Mouse (Mus musculus): ENCODE results near the gene Cldn19. TPM values are rescaled to one million over a fixed set of nuclear protein-coding genes. Genes with fewer than 3 reads are reported as not detected.

Gene Cldn19
- polyA plus RNA-seq, 2 experiments, result not detected

DNA sequence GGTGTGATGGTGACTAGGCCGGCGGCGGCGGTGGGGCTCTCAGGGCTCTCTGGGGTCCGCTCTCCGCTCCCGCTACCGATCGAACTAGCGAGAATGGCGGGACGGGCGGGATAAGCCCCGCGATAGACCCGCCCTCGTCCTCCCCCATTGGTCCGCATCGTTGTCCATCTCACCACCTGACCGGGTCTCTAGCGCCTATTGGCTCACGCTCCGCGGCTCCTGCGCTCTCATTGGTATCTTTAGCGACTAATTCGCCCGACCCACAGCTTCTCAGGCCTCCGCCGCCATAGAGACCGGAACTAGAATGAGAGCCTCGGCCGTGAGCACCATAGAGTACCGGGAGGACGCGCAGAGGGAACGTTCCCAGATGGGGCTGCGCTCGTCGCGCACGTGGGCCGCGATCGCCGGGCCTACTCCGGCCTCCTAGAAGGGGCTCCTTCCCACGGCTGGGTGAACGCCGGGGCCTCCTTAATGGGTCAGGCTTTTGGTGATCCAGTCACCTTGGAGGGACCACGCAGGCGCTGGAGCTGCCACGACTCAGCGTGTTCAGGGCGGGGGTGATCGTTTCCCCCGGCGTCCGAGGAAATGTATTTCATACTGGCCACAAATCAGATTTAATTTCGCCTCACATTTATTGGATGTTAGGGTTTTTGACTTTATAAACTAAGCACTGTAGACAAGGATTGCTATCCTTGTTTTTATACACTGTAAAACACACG lies 39.4 kb downstream of the Cldn19 start, which contains the start of gene Ybx1:
Gene Ybx1, minus strand, starts transcription at position 190 of the 719 bp plus-strand sequence.
- Histone ChIP-seq H3K9ac (replicated peaks) (peak within 1 kb of the TSS; percentile 87), H3K36me3 (replicated peaks; ENCODE audit: control insufficient read depth, insufficient read depth, low read depth) (peaks cover 4% of the 10 kb centered on the region), H3K4me1 (replicated peaks; ENCODE audit: control insufficient read depth in 2 of 2, insufficient read depth in 2 of 2, low read length in 1 of 2) (peaks cover 7 to 8% of the 10 kb centered on the region in 2 experiments), H3K4me2 (ENCODE audit: low read depth) (peak within 1 kb of the TSS; percentile 99), H3K27me3 (ENCODE audit: control insufficient read depth, insufficient read depth, low read length) (no peaks in the 10 kb centered on the region), H3K9me3 (ENCODE audit: control insufficient read depth, low read length) (no peaks in the 10 kb centered on the region), H3K4me3 (ENCODE audit: insufficient read depth in 1 of 2, low read depth in 2 of 2, low read length in 2 of 2) (peak within 1 kb of the TSS; percentile 92 to 99), H3K27ac (peak within 1 kb of the TSS; percentile 61)
- no peak for TF ChIP-seq EP300 (IDR thresholded peaks at IDR 0.05; ENCODE audit: low read depth)
- no peak for TF ChIP-seq CTCF (IDR thresholded peaks at IDR 0.05; ENCODE audit: low read depth)
- WGBS (ENCODE audit: insufficient replicate concordance), result under 1% methylated on average over 61 of the region's 61 CpGs
- peak; percentile 98 for ATAC-seq (ENCODE audit: insufficient read depth)
- peak; percentile 98 for DNase-seq (ENCODE audit: low read depth in 3 of 3, low spot score in 3 of 3)

DNA sequence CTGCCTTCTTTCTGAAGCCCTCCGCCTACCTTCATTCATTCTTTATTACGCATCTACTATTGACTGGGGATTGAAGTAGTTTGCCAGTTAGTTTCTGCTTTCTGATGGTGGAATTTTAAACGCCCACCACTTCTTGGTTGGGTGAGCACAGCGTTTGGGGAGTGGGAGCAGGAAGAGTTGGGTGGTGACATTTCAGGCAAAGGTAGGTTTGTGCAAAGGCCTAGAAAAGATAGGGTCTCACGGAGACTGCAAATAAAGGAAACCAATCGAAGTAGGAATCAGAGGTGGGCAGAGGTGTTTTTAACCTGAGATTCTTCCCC lies 39.9 kb downstream of the Cldn19 start:
- WGBS (ENCODE audit: insufficient replicate concordance), result 4% methylated on average over 6 of the region's 6 CpGs
- TF ChIP-seq EP300 (IDR thresholded peaks at IDR 0.05; ENCODE audit: low read depth), result no peak
- TF ChIP-seq CTCF (IDR thresholded peaks at IDR 0.05; ENCODE audit: low read depth), result no peak
- peak overlapping the region; percentile 86 for H3K4me2 ChIP-seq (ENCODE audit: low read depth)
- DNase-seq (ENCODE audit: low read depth in 3 of 3, low spot score in 3 of 3) (no peak), ATAC-seq (ENCODE audit: insufficient read depth) (no peak)
- peak overlapping the region; percentile 64 for H3K9ac ChIP-seq (replicated peaks)
- H3K4me3 ChIP-seq (ENCODE audit: insufficient read depth in 1 of 2, low read depth in 2 of 2, low read length in 2 of 2), result peak overlapping the region; percentile 64 to 92
- H3K27ac ChIP-seq, result peak overlapping the region; percentile 20
- H3K36me3 ChIP-seq (replicated peaks; ENCODE audit: control insufficient read depth, insufficient read depth, low read depth), result peaks cover 2% of the 10 kb centered on the region
- no peaks in the 10 kb centered on the region for H3K9me3 ChIP-seq (ENCODE audit: control insufficient read depth, low read length)
- peaks cover 7 to 8% of the 10 kb centered on the region in 2 experiments for H3K4me1 ChIP-seq (replicated peaks; ENCODE audit: control insufficient read depth in 2 of 2, insufficient read depth in 2 of 2, low read length in 1 of 2)
- H3K27me3 ChIP-seq (ENCODE audit: control insufficient read depth, insufficient read depth, low read length), result no peaks in the 10 kb centered on the region

DNA sequence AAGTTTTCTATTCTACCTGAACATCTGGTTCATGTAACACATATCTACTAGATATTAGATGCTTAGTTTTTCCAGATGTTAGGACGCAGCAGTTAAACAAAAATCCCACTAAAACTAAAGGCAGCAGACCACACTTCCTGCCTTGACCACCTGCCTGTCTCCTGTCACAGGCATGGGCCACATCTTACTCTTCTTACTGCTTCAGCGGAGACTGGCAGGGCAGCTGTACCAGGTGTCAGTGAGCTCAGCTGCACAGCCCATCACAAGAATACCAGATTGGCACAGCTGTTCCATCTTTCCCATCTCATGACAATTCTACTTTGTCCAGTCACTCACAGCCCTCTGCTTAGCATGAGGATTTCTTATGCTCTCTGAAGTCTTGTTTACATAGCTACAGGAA lies 42.1 kb downstream of the Cldn19 start:
- peaks cover 5 to 7% of the 10 kb centered on the region in 2 experiments for H3K4me1 ChIP-seq (replicated peaks; ENCODE audit: control insufficient read depth in 2 of 2, insufficient read depth in 2 of 2, low read length in 1 of 2)
- H3K9me3 ChIP-seq (ENCODE audit: control insufficient read depth, low read length), result no peaks in the 10 kb centered on the region
- TF ChIP-seq CTCF (IDR thresholded peaks at IDR 0.05; ENCODE audit: low read depth) (no peak), EP300 (IDR thresholded peaks at IDR 0.05; ENCODE audit: low read depth) (no peak)
- no peaks in the 10 kb centered on the region for H3K27me3 ChIP-seq (ENCODE audit: control insufficient read depth, insufficient read depth, low read length)
- no peak for DNase-seq (ENCODE audit: low read depth in 3 of 3, low spot score in 3 of 3)
- no peaks in the 10 kb centered on the region; the same call in 1 of the 2 replicates for H3K36me3 ChIP-seq (replicated peaks; ENCODE audit: control insufficient read depth, insufficient read depth, low read depth)
- no peak overlapping the region for H3K4me3 ChIP-seq (ENCODE audit: insufficient read depth in 1 of 2, low read depth in 2 of 2, low read length in 2 of 2)
- no peak for ATAC-seq (ENCODE audit: insufficient read depth)
- no peak overlapping the region for H3K9ac ChIP-seq (replicated peaks)
- H3K4me2 ChIP-seq (ENCODE audit: low read depth), result no peak overlapping the region
- H3K27ac ChIP-seq, result no peak overlapping the region
- 62% methylated on average over 2 of the region's 2 CpGs for WGBS (ENCODE audit: insufficient replicate concordance)

DNA sequence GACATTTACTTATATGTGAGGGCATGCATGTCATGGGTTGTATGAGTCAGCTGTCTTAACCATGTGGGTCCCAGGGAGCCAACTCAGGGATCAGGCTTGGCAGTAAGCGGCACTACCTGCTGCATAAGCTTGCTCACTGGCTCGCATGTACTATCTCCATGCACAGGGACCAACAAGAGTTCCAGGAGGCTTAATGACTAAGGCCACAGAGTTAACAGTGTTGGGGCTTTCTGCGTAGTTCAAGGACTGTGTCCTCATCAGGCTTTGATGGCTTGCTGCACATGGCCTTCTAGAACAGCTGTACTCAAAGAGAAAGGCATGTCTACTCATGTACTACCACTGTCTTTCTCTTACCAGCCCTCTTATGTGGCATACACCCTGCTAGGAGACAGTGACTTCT lies 45.5 kb downstream of the Cldn19 start:
- no peak for DNase-seq (ENCODE audit: low read depth in 3 of 3, low spot score in 3 of 3)
- Histone ChIP-seq H3K4me1 (replicated peaks; ENCODE audit: control insufficient read depth in 2 of 2, insufficient read depth in 2 of 2, low read length in 1 of 2) (no peaks in the 10 kb centered on the region), H3K4me2 (ENCODE audit: low read depth) (no peak overlapping the region), H3K36me3 (replicated peaks; ENCODE audit: control insufficient read depth, insufficient read depth, low read depth) (no peaks in the 10 kb centered on the region), H3K9ac (replicated peaks) (no peak overlapping the region), H3K27ac (no peak overlapping the region), H3K9me3 (ENCODE audit: control insufficient read depth, low read length) (no peaks in the 10 kb centered on the region), H3K27me3 (ENCODE audit: control insufficient read depth, insufficient read depth, low read length) (no peaks in the 10 kb centered on the region), H3K4me3 (ENCODE audit: insufficient read depth in 1 of 2, low read depth in 2 of 2, low read length in 2 of 2) (no peak overlapping the region)
- TF ChIP-seq CTCF (IDR thresholded peaks at IDR 0.05; ENCODE audit: low read depth) (no peak), EP300 (IDR thresholded peaks at IDR 0.05; ENCODE audit: low read depth) (no peak)
- no peak for ATAC-seq (ENCODE audit: insufficient read depth)
- 69% methylated on average over 3 of the region's 3 CpGs for WGBS (ENCODE audit: insufficient replicate concordance)

DNA sequence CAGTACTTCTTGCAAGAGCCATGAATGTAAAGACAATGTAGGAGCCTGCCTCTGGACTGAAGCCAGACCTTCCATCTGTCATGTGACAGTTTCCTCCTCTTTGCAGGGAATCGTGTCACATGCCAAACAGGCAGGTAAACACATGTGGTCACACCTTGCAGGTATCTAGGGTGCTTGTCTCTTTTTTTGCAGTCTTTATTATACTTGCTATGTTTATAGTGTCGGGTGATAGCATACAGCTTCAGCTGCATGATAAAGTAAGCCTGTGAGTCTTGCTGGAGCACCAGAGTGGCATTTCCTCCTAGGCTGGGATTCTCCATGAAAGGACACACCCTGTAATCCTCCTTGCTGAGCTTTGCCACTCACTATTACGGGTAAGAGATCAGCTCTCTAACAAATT lies 46.6 kb downstream of the Cldn19 start:
- no peaks in the 10 kb centered on the region for H3K9me3 ChIP-seq (ENCODE audit: control insufficient read depth, low read length)

More for the DNA sequence above, 46.6 kb downstream of the Cldn19 start:
- H3K36me3 ChIP-seq (replicated peaks; ENCODE audit: control insufficient read depth, insufficient read depth, low read depth), result no peaks in the 10 kb centered on the region
- ATAC-seq (ENCODE audit: insufficient read depth) (no peak), DNase-seq (ENCODE audit: low read depth in 3 of 3, low spot score in 3 of 3) (no peak)
- no peak overlapping the region for H3K9ac ChIP-seq (replicated peaks)
- H3K4me3 ChIP-seq (ENCODE audit: insufficient read depth in 1 of 2, low read depth in 2 of 2, low read length in 2 of 2), result no peak overlapping the region
- TF ChIP-seq EP300 (IDR thresholded peaks at IDR 0.05; ENCODE audit: low read depth), result no peak
- TF ChIP-seq CTCF (IDR thresholded peaks at IDR 0.05; ENCODE audit: low read depth), result no peak
- no peaks in the 10 kb centered on the region for H3K4me1 ChIP-seq (replicated peaks; ENCODE audit: control insufficient read depth in 2 of 2, insufficient read depth in 2 of 2, low read length in 1 of 2)
- no peak overlapping the region for H3K27ac ChIP-seq
- no peaks in the 10 kb centered on the region for H3K27me3 ChIP-seq (ENCODE audit: control insufficient read depth, insufficient read depth, low read length)
- H3K4me2 ChIP-seq (ENCODE audit: low read depth), result no peak overlapping the region
- WGBS (ENCODE audit: insufficient replicate concordance), result 67% methylated on average over 3 of the region's 3 CpGs
